Mouse (Mus musculus): ENCODE data around the gene Gm44973.
"Not testable (repeated sequence)": the region's sequence is repeated elsewhere in the genome, so short reads cannot be mapped to it uniquely, and the experiment has no call there.

Gene Gm44973

DNA sequence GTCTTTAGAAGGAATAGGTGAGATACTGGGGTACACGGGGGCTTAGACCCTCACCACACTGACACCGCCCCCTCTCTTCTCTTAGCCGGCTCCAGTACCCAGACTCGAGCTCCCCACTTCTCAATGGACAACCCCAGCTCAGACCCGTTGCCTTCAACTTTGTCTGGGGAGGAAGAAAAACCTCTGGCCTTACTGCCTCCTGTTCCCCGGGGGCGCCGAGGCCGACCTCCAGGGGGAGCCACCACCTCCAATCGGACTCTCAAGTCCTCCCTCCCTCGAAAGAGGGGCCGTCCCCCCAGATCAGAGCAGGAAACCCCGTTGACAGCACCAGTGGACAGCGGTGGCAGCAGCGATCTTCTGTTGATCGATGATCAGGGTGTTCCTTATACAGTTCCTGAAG, 2.1 kb downstream of the Gm44973 start:
- peak; percentile 47 for DNase-seq

GRCm38 (mm10) chr7:5017931-5018330, 2.6 kb downstream of the Gm44973 start:
- no peak for DNase-seq

DNA sequence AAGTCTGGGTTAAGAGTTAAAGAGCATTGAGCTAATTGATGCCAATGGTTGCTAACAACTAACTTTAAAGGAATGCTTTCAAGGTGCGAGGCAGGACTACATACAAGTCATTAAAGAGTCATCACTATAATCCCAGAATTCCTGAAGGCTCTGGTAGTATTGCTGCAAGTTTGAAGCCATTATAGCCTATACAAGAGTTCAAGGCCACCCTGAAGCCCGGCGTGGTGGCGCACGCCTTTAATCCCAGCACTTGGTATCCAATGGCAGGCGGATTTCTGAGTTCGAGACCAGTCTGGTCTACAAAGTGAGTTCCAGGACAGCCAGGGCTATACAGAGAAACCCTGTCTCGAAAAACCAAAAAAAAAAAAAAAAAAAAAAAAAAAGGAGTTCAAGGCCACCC, 4.3 kb downstream of the Gm44973 start:
- DNase-seq, result not testable (repeated sequence)

GRCm38 (mm10) chr7:5020000-5020681, 4.8 kb downstream of the Gm44973 start, which contains the start of the genes Zfp865 and Ccdc106:
Gene Zfp865, plus strand, starts transcription at chr7:5020376.
Gene Ccdc106, plus strand, starts transcription at chr7:5020553.
- peak; percentile 100 for DNase-seq

DNA sequence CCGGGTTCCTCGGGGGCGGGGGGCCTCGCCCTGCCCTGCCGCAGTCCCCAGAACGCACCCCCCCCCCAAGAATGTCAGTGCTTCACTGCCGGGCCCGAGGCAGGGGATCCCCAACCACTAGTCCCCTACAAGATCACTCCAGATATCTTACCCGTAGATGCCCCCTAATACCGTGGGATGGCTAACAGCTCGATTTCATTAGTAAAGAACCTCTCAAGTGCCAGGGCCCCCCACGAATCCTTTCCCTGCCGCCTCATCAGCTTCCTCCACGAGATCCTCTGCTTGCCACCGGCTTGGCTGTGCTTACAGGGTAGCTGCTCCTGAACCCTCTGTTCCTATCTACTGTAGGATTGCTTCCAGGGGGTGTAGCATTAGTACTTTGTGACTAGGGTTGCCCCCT, 5.4 kb downstream of the Gm44973 start:
- DNase-seq, result no peak

DNA sequence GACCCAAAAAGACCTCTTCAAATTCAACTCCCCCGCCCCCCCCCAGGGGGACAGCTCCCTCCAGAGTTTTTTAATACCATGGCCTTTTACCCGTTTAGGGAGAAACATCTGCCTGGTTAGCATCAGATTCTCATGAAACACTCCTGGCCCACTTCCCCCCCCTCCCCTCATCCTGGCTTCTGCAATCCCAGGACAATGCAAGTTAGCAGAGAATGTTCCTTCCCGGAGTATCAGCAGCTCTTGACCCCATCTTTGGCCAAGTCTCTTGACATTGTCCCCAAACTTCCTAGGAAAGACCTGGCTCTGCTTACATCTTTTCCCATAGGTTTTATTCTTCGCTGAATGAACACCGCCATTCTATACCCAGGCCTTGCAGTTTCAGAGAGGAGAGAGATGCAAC, 5.9 kb downstream of the Gm44973 start:
- no peak for DNase-seq

GRCm38 (mm10) chr7:5029543-5029942, 14.2 kb downstream of the Gm44973 start:
- no peak for DNase-seq

GRCm38 (mm10) chr7:5029946-5030345, 14.7 kb downstream of the Gm44973 start:
- no peak for DNase-seq

DNA sequence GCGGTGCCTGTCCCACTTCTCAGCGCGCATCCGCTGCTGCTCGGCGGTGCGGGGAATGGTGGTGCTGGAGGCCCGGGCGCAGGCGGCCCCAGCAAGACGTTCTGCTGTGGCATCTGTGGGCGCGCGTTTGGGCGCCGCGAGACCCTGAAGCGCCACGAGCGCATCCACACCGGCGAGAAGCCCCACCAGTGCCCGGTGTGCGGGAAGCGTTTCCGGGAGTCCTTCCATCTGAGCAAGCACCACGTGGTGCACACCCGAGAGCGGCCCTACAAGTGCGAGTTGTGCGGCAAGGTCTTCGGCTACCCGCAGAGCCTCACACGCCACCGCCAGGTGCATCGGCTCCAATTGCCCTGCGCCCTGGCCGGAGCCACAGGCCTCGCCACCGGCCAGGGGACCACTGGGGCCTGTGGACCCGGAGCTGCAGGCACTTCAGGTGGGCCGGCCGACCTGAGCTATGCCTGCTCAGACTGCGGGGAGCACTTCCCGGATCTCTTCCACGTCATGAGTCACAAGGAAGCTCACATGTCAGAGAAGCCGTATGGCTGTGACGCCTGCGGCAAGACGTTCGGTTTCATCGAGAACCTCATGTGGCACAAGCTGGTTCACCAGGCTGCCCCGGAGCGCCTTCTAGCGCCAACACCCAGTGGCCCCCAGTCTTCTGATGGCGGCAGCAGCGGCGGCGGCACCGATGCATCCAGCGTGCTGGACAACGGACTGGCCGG, 15.4 kb downstream of the Gm44973 start:
- no peak for DNase-seq

GRCm38 (mm10) chr7:5031496-5031895, 16.2 kb downstream of the Gm44973 start:
- no peak for DNase-seq

GRCm38 (mm10) chr7:5033818-5034217, 18.5 kb downstream of the Gm44973 start, which contains the start of gene 4632433K11Rik:
Gene 4632433K11Rik, plus strand, starts transcription at chr7:5034118.
- no peak for DNase-seq

DNA sequence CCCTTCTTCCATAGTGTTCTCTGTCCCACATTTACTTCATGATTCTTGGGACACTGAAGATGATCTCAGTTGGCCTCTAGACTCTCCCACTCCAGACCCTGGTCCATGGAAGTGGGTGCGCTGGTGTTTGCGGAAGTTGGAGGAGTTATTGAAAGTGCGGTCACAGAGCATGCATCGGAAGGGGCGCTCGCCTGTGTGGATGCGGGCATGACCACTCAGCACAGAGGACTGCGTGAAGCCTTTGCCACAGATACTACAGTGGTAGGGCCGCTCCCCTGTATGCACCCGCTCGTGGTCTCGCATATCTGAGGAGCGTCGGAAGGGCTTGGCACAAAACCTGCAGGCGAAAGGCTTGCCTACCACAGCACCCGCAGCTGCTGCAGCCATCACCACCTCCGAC, 20.3 kb downstream of the Gm44973 start:
- no peak for DNase-seq

DNA sequence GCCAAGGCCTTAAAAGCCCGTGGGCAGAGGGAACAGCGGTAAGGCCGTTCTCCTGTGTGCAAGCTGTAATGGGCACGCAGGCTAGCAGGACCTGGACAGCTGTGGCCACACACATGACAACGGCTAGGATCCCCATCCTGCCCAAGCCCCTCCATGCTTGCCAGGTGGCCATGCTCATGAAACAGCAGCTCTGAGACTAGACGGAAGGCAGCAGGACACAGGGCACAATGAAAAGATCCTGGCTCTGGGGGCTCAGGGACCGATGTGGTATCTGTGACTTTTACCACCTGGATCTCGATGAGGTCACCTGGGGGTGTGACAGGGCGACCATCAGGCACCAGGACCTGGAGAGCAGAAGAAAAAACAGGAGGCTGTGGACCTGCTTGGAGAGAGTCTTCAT, 20.8 kb downstream of the Gm44973 start:
- no peak for DNase-seq

- no peak for DNase-seq
Observed at GRCm38 (mm10) chr7:5037026-5037425, 21.7 kb downstream of the Gm44973 start.

GRCm38 (mm10) chr7:5037467-5037866, 22.2 kb downstream of the Gm44973 start:
- DNase-seq, result no peak

- peak; percentile 93 for DNase-seq
Observed at GRCm38 (mm10) chr7:5038109-5038732, 22.9 kb downstream of the Gm44973 start, which contains the start of gene Zfp784. Gene Zfp784, minus strand, starts transcription at chr7:5038446.

DNA sequence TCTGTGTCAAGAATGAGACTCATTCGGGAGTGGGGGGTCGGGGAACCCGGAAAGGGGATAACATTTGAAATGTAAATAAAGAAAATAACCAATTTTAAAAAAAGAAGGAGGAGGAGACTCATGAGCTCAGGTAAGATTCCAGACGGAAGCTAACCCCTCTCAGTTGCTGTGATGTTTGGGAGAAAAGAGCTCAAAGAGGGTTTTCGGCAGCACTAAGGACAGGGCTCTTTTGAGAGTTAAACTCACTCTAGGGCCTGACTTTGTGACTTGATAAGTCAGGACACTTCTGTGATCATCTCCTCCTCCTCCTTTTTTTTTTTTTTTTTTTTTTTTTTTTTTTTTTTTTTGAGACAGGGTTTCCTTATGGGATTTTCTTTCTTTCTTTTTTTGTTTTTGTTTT, 23.6 kb downstream of the Gm44973 start:
- DNase-seq, result no peak

DNA sequence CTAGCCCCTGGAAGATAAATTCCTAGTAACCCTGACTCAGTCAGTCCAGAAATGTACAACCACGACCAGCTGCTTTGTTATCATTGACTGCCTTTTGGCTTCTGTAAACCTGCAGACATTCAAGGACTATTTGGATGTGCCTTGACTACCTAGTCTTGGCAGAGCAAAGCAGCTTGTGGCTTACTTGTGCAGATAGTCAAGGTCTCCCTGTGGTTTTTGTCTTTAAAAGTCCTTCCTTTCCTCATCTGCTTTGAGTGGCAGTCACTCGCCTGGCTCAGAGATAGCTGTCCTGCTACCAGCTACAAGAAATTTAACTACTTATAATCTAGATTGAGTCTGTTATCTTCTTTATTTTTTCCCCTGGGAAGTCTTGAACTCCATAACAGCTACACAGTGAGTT, 29.7 kb downstream of the Gm44973 start:
- DNase-seq, result no peak

DNA sequence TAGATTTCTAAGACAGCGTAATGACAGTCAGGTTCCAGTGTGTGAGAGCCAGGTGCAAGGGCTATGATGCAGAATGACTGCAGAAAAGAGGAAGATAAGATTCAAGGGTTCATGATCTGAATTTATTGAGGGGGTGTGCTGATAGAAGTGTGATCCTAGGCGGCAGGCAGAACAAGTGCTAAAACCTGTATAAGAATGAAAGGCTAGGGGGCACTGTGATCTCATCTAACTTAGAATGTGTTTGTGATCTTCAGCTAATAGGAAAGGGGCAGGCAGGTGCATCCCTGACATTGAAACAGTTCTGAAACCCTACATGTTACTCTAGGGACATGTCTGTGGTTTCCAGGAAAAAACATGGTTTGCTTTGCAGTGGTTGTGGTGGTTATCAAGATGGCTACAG, 30.8 kb downstream of the Gm44973 start:
- no peak for DNase-seq

- DNase-seq, result no peak
Observed at GRCm38 (mm10) chr7:5047313-5047712, 32.0 kb downstream of the Gm44973 start.

DNA sequence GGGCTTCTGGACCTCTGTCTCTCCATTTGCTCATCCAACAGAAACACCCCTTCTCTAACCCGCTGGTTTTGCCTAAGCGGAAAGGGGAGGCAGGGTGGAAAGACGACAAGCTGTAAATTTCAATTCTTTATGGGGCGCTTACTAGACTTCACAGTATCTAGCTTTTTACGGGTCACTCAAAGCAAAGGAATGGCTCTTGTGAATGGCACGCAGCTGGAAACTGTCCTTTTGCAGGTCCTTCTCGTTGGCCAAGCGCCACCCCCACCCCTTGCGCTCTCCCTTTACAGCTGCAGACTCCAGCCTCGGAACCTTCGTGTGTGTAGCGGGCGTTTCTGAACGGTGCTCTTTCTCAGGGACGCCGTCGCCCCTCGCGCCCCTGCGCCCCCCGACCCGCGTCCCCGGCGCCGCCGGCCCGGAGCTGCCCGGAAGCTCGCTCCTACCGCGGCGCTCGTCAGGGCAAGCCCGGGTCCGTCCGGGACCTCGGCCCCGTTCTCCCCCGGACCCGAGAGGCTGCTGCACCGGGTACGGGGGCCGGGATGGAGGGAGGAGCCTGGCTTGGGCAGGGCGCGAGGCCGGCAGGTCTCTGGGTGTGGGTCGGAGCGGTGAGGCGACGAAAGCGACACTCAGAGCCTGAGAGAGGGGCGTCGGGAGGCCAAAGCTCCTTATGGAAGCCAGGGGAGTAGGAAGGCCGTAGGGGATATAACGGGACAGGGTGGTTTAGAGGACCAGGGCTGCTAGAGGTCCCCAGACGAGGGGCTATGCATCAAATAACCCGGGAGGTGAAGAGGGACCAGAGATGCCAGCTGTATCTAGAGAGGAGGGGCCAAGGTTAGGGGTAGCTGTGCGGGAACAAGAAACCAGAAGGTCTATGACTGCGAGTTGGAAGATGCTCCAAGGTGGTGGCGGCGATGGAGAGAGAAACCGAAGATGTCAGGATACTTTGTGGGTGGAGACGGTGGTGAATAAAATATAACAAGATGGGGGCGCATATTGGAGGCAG, 36.2 kb downstream of the Gm44973 start, which contains the start of gene Zfp580:
TSS of gene Zfp580 (plus strand) at position 346 of the 1,000 bp plus-strand sequence.
- peak; percentile 74 for DNase-seq

DNA sequence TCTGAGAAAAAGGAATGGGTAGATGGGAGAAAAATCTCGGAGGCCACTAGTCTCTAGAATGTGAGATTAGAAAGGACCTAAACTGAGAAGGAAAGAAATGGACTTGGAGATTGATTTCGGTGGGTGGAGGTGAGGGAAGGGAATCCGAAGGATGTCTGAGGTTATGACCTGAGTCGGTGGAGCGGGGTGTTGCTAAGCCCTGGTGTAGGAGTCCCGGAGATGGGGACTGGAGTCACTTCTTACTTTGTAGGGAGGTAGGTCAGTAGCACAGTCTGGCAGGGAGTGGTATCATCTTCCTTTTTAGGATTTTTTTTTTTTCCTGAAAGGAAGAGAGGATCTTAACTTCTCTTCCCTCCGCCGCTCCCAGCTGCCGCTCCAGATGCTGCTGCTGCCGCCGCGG, 37.1 kb downstream of the Gm44973 start:
- DNase-seq, result no peak
